Mouse (Mus musculus): ENCODE data around the gene Cfap45.

- TF ChIP-seq POLR2A (IDR thresholded peaks at IDR 0.05; ENCODE audit: low read depth, low read length) (no peak), CTCF (IDR thresholded peaks at IDR 0.05; ENCODE audit: extremely low read depth, insufficient read depth, insufficient read length, insufficient replicate concordance) (no peak)
Observed at GRCm38 (mm10) chr1:172585026-172585425, 64.4 kb downstream of the Cfap45 start.
